Mouse (Mus musculus): ENCODE measurements around the gene Cfap299. TPM values are rescaled to one million over a fixed set of nuclear protein-coding genes. Genes with fewer than 3 reads are reported as not detected.

The Cfap299 gene
- polyA plus RNA-seq, 1 experiment from 2014 or later: 1.2 TPM

DNA sequence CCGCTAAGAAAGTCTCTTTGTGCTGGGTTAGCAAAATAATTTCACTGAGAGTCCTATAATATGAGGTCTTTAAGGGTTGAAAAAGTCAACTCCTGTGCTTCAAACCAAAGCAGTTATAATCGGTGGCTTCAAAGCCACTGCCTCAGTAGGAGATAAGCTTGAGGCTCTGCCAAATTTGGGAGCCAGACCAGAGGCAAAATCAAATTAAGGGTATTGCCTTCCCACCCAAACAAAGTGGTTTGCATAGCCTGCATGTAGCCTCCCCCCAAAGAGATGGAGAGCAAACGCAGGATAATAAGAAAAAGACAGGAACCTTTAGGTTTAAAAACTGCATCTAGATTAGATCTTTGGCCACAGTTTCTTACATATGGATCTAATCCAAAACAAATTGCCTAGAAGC lies 58.0 kb downstream of the Cfap299 start:
- Histone ChIP-seq H3K27ac (peak overlapping the region; percentile 3; the same call in 1 of the 2 replicates), H3K9ac (no peak overlapping the region), H3K9me3 (no peaks in the 10 kb centered on the region), H3K4me2 (no peak overlapping the region), H3K4me1 (peaks cover 10% of the 10 kb centered on the region; the same call in 1 of the 2 replicates), H3K4me3 (no peak overlapping the region), H3K36me3 (no peaks in the 10 kb centered on the region), H3K27me3 (peaks cover 14% of the 10 kb centered on the region)
- whole genome bisulfite sequencing: 21% methylated on average over 3 of the region's 3 CpGs
- ATAC-seq (ENCODE audit: insufficient number of reproducible peaks, insufficient read depth, low FRiP score, low TSS enrichment, low read depth): peak; percentile 67; the same call in 1 of the 2 replicates

DNA sequence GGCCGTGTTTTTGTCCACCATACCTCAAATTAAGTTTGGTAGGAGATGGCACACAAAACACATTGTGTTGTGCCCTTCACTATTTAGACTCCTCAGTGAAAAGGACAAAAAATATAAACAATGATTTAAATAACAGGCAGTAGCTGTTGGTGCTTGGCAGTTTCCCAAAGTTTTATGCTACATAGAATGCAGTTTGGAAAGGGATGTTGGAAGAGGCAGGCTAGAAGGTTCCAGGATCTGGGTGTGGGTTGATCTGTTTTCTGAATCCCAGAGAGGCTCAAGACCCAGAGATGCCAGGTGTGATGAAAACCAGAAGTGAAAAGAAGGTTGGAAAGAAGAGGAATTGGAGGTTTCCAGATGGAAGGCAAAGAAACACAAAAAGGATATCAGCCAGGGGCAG lies 73.1 kb downstream of the Cfap299 start:
- WGBS: 78% methylated on average over 1 of the region's 1 CpGs
- H3K4me1 ChIP-seq: no peaks in the 10 kb centered on the region
- H3K9ac ChIP-seq: no peak overlapping the region
- H3K4me3 ChIP-seq: no peak overlapping the region
- no peak overlapping the region for H3K27ac ChIP-seq
- H3K36me3 ChIP-seq: no peaks in the 10 kb centered on the region
- no peak for ATAC-seq (ENCODE audit: insufficient number of reproducible peaks, insufficient read depth, low FRiP score, low TSS enrichment, low read depth)
- no peak overlapping the region for H3K4me2 ChIP-seq
- H3K27me3 ChIP-seq: no peaks in the 10 kb centered on the region
- H3K9me3 ChIP-seq: no peaks in the 10 kb centered on the region

DNA sequence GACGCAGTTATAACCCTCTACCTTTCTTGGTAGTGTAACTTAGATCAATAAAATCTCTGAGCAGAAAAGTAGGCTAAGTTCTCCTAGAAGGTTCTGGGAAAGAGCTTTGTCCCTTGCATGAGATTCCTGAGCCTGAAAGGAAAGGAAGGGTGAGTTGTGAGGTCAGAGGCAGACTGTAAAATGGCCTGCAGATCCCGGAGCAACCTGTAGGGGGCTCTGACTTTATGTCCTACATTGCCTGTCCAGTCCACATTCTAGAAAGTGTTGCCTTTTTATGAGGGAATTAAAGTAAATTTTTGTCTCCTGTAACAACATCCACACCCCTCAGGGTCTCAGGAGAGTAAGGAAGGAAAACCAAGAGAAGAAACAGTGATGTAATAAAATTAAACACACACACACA lies 81.0 kb downstream of the Cfap299 start:
- no peak overlapping the region for H3K4me2 ChIP-seq
- H3K36me3 ChIP-seq: no peaks in the 10 kb centered on the region
- no peak overlapping the region for H3K9ac ChIP-seq
- H3K4me3 ChIP-seq: no peak overlapping the region
- 81% methylated on average over 2 of the region's 2 CpGs for WGBS
- no peak for ATAC-seq (ENCODE audit: insufficient number of reproducible peaks, insufficient read depth, low FRiP score, low TSS enrichment, low read depth)
- no peaks in the 10 kb centered on the region for H3K9me3 ChIP-seq
- no peaks in the 10 kb centered on the region for H3K4me1 ChIP-seq
- H3K27ac ChIP-seq: no peak overlapping the region
- H3K27me3 ChIP-seq: no peaks in the 10 kb centered on the region

DNA sequence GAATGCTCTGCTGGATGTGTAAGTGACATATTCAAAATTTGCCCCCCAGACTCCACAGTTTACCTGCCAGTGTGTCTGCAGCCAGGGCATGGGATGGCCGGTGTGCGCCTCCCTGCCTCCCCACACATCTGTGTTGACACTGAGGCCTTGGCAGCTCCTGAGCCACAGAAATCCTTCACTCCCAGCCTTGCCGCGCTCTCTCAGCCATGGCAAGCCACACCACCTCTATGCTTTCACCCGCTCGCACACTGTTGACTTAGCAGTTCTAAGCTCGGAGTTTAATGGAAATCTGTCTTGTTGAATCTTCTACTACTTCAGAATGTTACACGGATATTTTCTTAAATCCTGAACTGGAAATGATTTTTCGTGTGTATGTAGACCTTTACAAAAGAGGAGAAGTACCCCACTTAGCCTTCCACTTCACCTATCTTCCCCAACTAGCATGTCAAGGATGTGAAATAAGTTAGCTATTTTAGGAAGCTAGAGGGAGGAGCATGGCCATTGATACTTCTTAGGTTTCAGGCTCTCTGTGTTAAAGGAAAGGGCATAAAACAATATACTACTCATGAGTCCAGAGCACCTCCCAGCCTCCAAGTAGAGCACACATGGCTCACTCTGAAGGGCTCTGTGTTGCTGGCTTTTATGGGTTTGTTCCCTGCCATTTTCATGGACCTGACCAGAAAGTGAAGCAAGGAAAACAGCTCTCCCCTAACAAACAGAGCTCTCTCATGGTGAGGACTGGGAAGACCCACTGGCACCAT lies 87.5 kb downstream of the Cfap299 start:
- Histone ChIP-seq H3K4me1 (no peaks in the 10 kb centered on the region), H3K9me3 (no peaks in the 10 kb centered on the region), H3K27ac (no peak overlapping the region), H3K9ac (no peak overlapping the region), H3K4me2 (no peak overlapping the region), H3K27me3 (no peaks in the 10 kb centered on the region), H3K36me3 (no peaks in the 10 kb centered on the region), H3K4me3 (no peak overlapping the region)
- 86% methylated on average over 9 of the region's 9 CpGs for WGBS
- no peak for ATAC-seq (ENCODE audit: insufficient number of reproducible peaks, insufficient read depth, low FRiP score, low TSS enrichment, low read depth)

DNA sequence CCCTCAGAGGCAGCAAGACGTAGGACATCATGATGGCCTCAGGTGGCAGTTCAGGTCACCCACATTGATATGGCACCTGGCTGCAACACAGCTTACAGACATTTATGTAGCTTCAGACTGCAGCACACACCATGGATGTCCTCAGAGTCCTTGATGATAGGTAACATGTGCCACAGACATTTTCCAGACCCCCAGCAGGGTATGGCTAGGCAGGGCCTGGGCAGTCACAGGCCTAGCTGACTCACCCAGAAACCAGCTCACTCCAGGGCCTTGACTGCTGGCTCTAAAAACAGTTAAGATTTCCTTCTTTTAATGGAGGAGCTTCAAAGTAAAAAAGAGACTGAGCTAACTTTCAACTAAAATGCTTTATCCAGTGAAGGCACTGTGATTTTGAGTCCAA lies 95.9 kb downstream of the Cfap299 start:
- no peaks in the 10 kb centered on the region for H3K9me3 ChIP-seq
- no peak overlapping the region for H3K4me3 ChIP-seq
- no peak overlapping the region for H3K4me2 ChIP-seq
- H3K4me1 ChIP-seq: no peaks in the 10 kb centered on the region
- H3K27me3 ChIP-seq: no peaks in the 10 kb centered on the region
- no peak overlapping the region for H3K9ac ChIP-seq
- no peak overlapping the region for H3K27ac ChIP-seq
- H3K36me3 ChIP-seq: no peaks in the 10 kb centered on the region
- ATAC-seq (ENCODE audit: insufficient number of reproducible peaks, insufficient read depth, low FRiP score, low TSS enrichment, low read depth): no peak
- 88% methylated on average over 1 of the region's 1 CpGs for WGBS

DNA sequence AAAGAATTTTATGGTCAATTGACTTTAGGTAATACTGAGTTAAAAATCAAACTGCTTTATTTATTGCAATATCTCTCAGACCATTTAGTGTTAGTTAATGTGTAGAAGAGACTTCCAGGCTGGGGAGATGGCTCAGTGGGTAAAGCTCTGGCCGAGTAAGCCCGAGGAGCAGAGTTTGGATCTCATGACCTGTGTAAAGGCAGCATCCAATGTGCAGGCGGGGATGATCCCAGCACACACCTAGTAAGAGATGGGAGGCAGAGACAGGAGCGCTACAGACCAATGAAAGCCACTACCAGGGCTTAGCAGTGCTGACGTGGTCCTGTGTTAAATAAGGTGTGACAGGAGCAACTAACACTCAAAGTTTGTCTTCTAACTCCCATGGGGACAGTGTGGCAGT lies 97.0 kb downstream of the Cfap299 start:
- ATAC-seq (ENCODE audit: insufficient number of reproducible peaks, insufficient read depth, low FRiP score, low TSS enrichment, low read depth): no peak
- WGBS: 87% methylated on average over 5 of the region's 5 CpGs
- H3K4me1 ChIP-seq: no peaks in the 10 kb centered on the region

DNA sequence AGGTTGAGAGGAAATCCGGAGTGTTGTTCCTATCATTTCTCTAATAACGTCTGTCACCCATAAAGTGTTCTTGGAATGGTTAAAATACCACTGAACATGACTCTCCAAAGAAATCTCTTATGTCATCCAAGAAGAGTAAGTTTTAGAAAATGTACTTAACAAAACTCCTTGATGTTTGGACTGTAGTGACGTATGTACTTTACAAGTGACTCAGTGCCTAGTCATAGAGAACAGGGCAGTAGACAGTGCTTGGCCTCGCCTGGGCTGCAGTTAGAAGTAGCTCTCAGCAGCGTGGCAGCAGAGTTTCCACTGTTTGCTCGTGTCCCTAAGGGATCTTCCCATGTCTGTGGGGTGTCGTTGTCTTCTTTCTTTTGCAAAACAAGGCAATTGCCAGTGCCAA lies 101.0 kb downstream of the Cfap299 start:
- WGBS: 73% methylated on average over 7 of the region's 7 CpGs
- no peak for ATAC-seq (ENCODE audit: insufficient number of reproducible peaks, insufficient read depth, low FRiP score, low TSS enrichment, low read depth)
- H3K27ac ChIP-seq: no peak overlapping the region
- no peaks in the 10 kb centered on the region for H3K4me1 ChIP-seq
- no peak overlapping the region for H3K4me2 ChIP-seq
- H3K27me3 ChIP-seq: no peaks in the 10 kb centered on the region
- no peaks in the 10 kb centered on the region for H3K9me3 ChIP-seq
- H3K36me3 ChIP-seq: no peaks in the 10 kb centered on the region
- no peak overlapping the region for H3K9ac ChIP-seq
- H3K4me3 ChIP-seq: no peak overlapping the region

More for the DNA sequence above, 97.0 kb downstream of the Cfap299 start:
- H3K27me3 ChIP-seq: no peaks in the 10 kb centered on the region
- no peak overlapping the region for H3K9ac ChIP-seq
- H3K4me3 ChIP-seq: no peak overlapping the region
- no peak overlapping the region for H3K4me2 ChIP-seq
- H3K27ac ChIP-seq: no peak overlapping the region
- H3K36me3 ChIP-seq: no peaks in the 10 kb centered on the region
- no peaks in the 10 kb centered on the region for H3K9me3 ChIP-seq

DNA sequence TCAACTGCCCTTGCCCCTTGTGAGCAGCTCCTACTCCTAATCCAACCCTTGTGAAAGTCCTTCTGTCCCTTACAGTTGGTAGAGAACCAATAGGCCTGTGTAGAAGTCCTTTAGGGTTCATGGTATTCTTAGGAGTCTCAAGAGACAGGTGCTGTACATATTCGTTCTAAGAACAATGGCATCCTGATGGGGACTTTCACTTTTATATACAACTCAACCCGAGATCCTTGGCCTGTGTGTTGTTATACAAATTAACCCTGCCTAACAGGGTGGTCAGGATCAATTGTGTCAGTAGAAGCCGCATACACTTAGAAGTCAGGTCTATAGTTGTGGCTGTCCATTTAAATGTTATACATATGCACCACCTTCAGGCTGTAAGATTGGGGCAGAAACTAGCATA lies 109.6 kb downstream of the Cfap299 start:
- H3K4me2 ChIP-seq: no peak overlapping the region
- no peak overlapping the region for H3K9ac ChIP-seq
- 72% methylated on average over 3 of the region's 3 CpGs for WGBS
- H3K4me3 ChIP-seq: no peak overlapping the region
- no peaks in the 10 kb centered on the region for H3K9me3 ChIP-seq
- H3K27me3 ChIP-seq: no peaks in the 10 kb centered on the region
- H3K27ac ChIP-seq: no peak overlapping the region
- no peaks in the 10 kb centered on the region for H3K36me3 ChIP-seq
- no peaks in the 10 kb centered on the region for H3K4me1 ChIP-seq
- ATAC-seq (ENCODE audit: insufficient number of reproducible peaks, insufficient read depth, low FRiP score, low TSS enrichment, low read depth): no peak

DNA sequence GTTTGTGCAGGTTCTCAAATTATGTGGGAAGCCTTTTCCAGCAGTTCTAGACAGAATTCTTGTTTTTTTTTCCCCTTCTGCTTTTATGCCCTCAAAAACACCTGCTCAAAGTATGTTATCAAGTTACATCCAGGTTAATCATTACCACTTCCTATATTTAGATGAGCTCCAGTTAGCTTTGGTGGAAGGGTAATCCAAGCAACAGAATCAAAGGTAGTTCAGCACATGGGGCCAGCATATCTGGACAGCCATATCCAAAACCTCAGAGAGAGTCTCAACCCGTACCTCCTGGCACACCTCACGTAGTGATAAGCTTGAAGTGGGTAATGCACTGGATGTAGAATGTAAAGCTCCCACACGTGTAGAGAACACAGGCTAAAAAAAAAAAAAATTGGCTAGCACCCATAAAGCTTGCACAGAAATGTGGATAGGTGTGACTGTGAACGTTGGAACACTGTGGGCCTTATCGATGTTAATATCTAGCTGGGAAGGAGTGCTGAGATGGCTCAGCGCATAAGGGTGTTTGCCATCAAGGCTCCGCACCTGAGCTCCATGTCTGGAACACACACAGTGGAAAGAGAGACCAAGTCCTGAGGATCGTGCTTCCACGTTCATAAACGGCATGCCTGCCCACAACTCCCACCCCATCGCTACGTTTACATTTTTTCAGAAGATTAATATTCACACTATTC lies 117.8 kb downstream of the Cfap299 start:
- Histone ChIP-seq H3K27me3 (no peaks in the 10 kb centered on the region), H3K27ac (no peak overlapping the region), H3K4me3 (no peak overlapping the region), H3K4me2 (no peak overlapping the region), H3K9me3 (no peaks in the 10 kb centered on the region), H3K36me3 (no peaks in the 10 kb centered on the region), H3K4me1 (no peaks in the 10 kb centered on the region), H3K9ac (no peak overlapping the region)
- no peak for ATAC-seq (ENCODE audit: insufficient number of reproducible peaks, insufficient read depth, low FRiP score, low TSS enrichment, low read depth)
- WGBS: 91% methylated on average over 12 of the region's 12 CpGs

DNA sequence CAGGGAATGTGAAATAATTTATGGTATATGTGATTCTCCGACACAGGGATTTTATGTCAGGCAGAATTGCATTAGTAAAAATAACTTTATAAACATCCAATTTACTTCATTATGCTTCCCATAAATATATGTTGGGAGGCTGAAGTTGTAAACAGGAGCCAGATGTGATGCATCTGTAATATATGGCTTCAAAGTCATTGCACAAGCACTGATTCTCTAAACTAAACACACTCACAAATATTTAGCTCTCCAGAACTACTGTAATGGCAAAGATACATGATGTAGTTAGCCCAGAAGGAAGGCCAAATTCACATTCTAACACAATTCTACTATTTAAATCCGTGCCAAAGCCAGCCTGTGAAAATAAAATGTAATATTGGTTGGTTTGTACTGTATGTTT lies 120.8 kb downstream of the Cfap299 start:
- WGBS: 71% methylated on average over 2 of the region's 2 CpGs

DNA sequence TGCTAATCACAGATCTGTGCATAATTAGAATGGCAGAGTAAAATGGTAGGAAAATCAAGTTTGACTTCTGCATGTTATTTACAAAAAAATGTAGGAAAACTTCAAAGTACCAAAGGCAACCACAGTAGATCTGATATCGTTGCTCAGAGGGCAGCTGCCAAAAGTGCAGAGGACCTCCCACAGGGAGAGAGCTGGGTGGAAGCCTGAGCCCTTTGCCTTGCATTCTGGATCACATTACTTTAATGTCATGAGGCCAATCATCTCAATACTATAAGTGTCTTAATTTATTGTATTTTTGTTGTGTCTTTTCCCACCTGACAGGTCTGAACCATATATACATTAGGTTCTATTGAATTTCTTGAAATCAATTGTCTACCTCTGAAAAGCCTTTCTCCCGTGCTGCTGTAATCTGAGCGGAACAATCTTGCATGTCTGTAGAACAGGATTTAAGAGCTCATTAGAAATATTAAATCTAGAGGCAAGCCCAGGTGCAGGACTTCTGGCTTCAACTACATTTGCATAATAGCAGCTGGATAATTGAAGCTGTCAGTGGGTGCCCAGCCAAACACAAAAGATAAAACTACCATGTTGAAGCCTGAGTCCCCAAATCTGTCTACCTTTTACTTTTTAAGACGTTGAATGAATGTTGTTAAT lies 137.9 kb downstream of the Cfap299 start:
- no peak overlapping the region for H3K27ac ChIP-seq
- no peaks in the 10 kb centered on the region for H3K36me3 ChIP-seq
- 38% methylated on average over 4 of the region's 4 CpGs for WGBS
- H3K4me3 ChIP-seq: no peak overlapping the region
- H3K4me2 ChIP-seq: no peak overlapping the region
- ATAC-seq (ENCODE audit: insufficient number of reproducible peaks, insufficient read depth, low FRiP score, low TSS enrichment, low read depth): no peak
- no peaks in the 10 kb centered on the region for H3K4me1 ChIP-seq
- no peaks in the 10 kb centered on the region for H3K27me3 ChIP-seq
- H3K9me3 ChIP-seq: no peaks in the 10 kb centered on the region
- H3K9ac ChIP-seq: no peak overlapping the region

More for the DNA sequence above, 120.8 kb downstream of the Cfap299 start:
- H3K36me3 ChIP-seq: no peaks in the 10 kb centered on the region
- H3K4me2 ChIP-seq: no peak overlapping the region
- no peaks in the 10 kb centered on the region for H3K4me1 ChIP-seq
- H3K9me3 ChIP-seq: no peaks in the 10 kb centered on the region
- H3K27me3 ChIP-seq: no peaks in the 10 kb centered on the region
- no peak overlapping the region for H3K9ac ChIP-seq
- H3K27ac ChIP-seq: no peak overlapping the region
- ATAC-seq (ENCODE audit: insufficient number of reproducible peaks, insufficient read depth, low FRiP score, low TSS enrichment, low read depth): no peak
- no peak overlapping the region for H3K4me3 ChIP-seq

DNA sequence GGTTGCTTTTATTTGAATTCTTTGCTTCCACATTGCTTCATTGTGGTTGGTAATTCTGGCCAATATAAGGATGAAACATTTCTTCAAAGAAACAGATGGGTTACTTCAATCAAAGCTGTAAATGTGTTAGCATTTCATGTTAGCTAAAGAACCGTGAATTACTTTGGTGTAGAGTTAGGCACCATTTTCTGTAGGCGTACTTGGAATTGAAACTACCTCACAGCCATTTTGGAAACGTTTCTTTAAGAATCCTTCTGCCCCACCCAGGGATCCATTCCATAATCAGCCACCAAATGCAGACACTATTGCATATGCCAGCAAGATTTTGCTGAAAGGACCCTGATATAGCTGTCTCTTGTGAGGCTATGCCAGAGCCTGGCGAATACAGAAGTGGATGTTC lies 140.9 kb downstream of the Cfap299 start:
- H3K9me3 ChIP-seq: no peaks in the 10 kb centered on the region
- H3K4me1 ChIP-seq: no peaks in the 10 kb centered on the region
- no peak overlapping the region for H3K27ac ChIP-seq
- H3K9ac ChIP-seq: no peak overlapping the region
- no peak overlapping the region for H3K4me3 ChIP-seq
- 81% methylated on average over 4 of the region's 4 CpGs for WGBS
- no peak overlapping the region for H3K4me2 ChIP-seq
- H3K36me3 ChIP-seq: no peaks in the 10 kb centered on the region
- no peaks in the 10 kb centered on the region for H3K27me3 ChIP-seq
- no peak for ATAC-seq (ENCODE audit: insufficient number of reproducible peaks, insufficient read depth, low FRiP score, low TSS enrichment, low read depth)
